Mouse (Mus musculus): ENCODE measurements around the gene Cfap77.

DNA sequence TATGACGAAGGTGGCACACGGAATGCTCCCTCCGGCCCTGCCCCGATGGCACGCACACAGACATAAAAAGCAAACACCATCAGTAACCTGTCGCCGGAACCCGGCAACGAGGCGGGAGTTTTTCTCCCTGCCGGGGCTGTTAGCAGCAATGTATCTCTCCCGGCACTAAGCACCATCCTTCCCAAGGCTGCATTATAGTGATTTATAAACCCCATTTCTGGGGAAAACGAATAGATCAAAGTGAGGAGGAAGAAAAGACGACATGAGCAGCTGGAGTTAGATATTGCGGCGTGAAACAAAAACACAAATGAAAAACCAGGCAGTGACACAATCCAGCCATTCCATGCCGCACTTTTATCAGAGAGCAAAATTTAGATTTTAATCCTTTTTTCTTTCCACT, 33.8 kb downstream of the Cfap77 start:
- TF ChIP-seq POLR2A (IDR thresholded peaks at IDR 0.05; ENCODE audit: insufficient read depth, low read depth, low read length) (no peak), CTCF (IDR thresholded peaks at IDR 0.05; ENCODE audit: insufficient read depth, low read depth, low read length) (no peak)
